Mouse (Mus musculus) MEL (cell line): ENCODE results near the gene Uqcc3.

Experiments used
- BHLHE40 ChIP-seq: IDR thresholded peaks from 2 replicates; pipeline ENCODE4 v1.6.1; 2012; ENCODE audit warnings: low read depth, mild to moderate bottlenecking, inconsistent platforms, low read length, improper control_type of control experiment, borderline replicate concordance
- CHD1 ChIP-seq: IDR thresholded peaks from 2 replicates; pipeline ENCODE4 v1.6.1; 2012; ENCODE audit warnings: low read depth, mild to moderate bottlenecking, inconsistent platforms, low read length, improper control_type of control experiment
- CTCF ChIP-seq, 3 experiments: IDR thresholded peaks in 2 of 3; conservative IDR thresholded peaks in 1 of 3; 2 replicates each; pipeline ENCODE4 v1.5.1; 2011 to 2012; ENCODE audit warnings: low read length in 3 of 3, low read depth in 2 of 3, mild to moderate bottlenecking in 2 of 3, improper control_type of control experiment in 1 of 3, inconsistent platforms in 1 of 3, mixed read lengths in 1 of 3, moderate library complexity in 1 of 3; ENCODE audit not compliant: control insufficient read depth in 1 of 3, insufficient read depth in 1 of 3, poor library complexity in 1 of 3, severe bottlenecking in 1 of 3
- E2F4 ChIP-seq: IDR thresholded peaks from 2 replicates; pipeline ENCODE4 v1.6.1; 2011; ENCODE audit warnings: low read depth, low read length, improper control_type of control experiment, borderline replicate concordance
- GABPA ChIP-seq: IDR thresholded peaks from 2 replicates; pipeline ENCODE4 v1.6.1; 2012; ENCODE audit warnings: low read depth, mild to moderate bottlenecking, inconsistent platforms, low read length, improper control_type of control experiment, moderate library complexity
- GATA1 ChIP-seq: IDR thresholded peaks from 2 replicates; pipeline ENCODE4 v1.6.1; 2011; ENCODE audit warnings: low read depth, low read length, improper control_type of control experiment
- JUND ChIP-seq: IDR thresholded peaks from 2 replicates; pipeline ENCODE4 v1.6.1; 2011; ENCODE audit warnings: low read depth, mild to moderate bottlenecking, improper control_type of control experiment, low read length
- POLR2A ChIP-seq, 2 experiments: IDR thresholded peaks; 2 replicates each; pipeline ENCODE4 v1.6.1; 2011 to 2012; ENCODE audit warnings: low read length in 2 of 2, mild to moderate bottlenecking in 2 of 2, control low read depth in 1 of 2, improper control_type of control experiment in 1 of 2, low read depth in 1 of 2, moderate library complexity in 1 of 2; ENCODE audit not compliant: control insufficient read depth in 1 of 2, insufficient read depth in 1 of 2, poor library complexity in 1 of 2
- POLR2AphosphoS2 ChIP-seq: IDR thresholded peaks from 2 replicates; pipeline ENCODE4 v1.6.1; 2011; ENCODE audit warnings: low read length, improper control_type of control experiment
- RCOR1 ChIP-seq: IDR thresholded peaks from 2 replicates; pipeline ENCODE4 v1.6.1; 2012; ENCODE audit warnings: low read depth, mild to moderate bottlenecking, inconsistent platforms, low read length, improper control_type of control experiment
- SIN3A ChIP-seq: IDR thresholded peaks from 2 replicates; pipeline ENCODE4 v1.6.1; 2012; ENCODE audit warnings: low read length, improper control_type of control experiment, inconsistent platforms
- TCF12 ChIP-seq: IDR thresholded peaks from 2 replicates; pipeline ENCODE4 v1.6.1; 2014; ENCODE audit warnings: low read depth, mild to moderate bottlenecking, inconsistent platforms, low read length, improper control_type of control experiment, moderate library complexity

GRCm38 (mm10) chr19:8899079-8899478 lies 18.4 kb upstream of the Uqcc3 start:
- TF ChIP-seq RCOR1 (no peak), E2F4 (no peak), JUND (no peak), POLR2AphosphoS2 (no peak), CTCF (IDR thresholded peaks at IDR 0.05 in 2 of 3, conservative IDR thresholded peaks at IDR 0.05 in 1 of 3; ENCODE audit: control insufficient read depth in 1 of 3, insufficient read depth in 1 of 3, low read depth in 2 of 3, low read length in 3 of 3, poor library complexity in 1 of 3, severe bottlenecking in 1 of 3) (no peak), BHLHE40 (no peak), POLR2A (IDR thresholded peaks at IDR 0.05; ENCODE audit: control insufficient read depth in 1 of 2, insufficient read depth in 1 of 2, low read depth in 1 of 2, low read length in 2 of 2, poor library complexity in 1 of 2) (no peak), GABPA (no peak), GATA1 (0 out of 2 replicates have a peak, but pooled peaks have one; percentile 27), TCF12 (no peak), SIN3A (no peak), CHD1 (no peak)
